Mouse (Mus musculus): ENCODE measurements around the gene Polr3e.
"Not testable (repeated sequence)": the region's sequence is repeated elsewhere in the genome, so short reads cannot be mapped to it uniquely, and the experiment has no call there.

Polr3e gene

DNA sequence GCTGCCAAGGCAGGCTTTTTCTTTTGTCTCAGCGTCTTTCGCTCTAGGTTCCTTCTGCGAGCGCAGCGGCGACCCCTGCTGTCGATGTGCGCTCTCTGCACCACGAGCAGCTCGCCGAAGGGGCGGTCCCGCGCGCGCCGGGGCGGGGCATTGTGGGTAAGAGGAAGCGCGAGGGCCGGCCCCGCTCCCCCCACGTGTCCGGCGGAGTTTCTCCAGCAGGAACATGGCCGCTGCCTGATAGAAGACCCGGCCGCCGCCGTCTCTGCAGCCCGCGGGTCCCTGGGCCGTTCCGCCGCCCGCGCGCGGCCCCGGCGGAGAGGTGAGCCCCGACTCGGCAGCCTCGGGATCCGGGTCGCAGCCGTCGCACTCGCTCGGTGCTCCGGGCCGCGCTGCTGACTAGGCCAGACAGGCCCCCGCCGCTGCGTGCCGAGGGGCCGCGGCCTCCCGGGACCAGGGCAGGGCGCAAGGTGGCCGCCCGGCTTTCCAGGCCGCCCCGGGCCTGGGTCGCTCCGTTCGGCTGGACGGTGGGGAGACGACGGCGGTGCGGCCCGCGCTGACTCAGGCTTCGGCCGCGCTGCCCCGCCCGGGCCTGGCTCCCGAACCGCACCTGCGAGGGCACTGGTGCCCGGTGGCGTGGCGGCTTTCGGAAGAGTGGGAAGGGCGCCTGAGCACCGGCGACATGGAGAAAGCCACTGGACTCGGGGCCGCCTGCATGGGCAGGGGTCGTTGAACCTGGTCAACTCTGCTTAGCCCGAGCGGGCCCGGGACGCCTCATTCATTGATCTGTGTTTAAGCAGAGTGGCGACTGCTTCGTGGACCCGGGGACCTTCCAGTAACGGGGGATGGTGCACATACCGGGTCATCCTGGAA, at the start of gene Polr3e:
Polr3e (plus strand) TSS at position 153 of the 870 bp plus-strand sequence.
- peak; percentile 100 for DNase-seq (ENCODE audit: low spot score in 2 of 2)

DNA sequence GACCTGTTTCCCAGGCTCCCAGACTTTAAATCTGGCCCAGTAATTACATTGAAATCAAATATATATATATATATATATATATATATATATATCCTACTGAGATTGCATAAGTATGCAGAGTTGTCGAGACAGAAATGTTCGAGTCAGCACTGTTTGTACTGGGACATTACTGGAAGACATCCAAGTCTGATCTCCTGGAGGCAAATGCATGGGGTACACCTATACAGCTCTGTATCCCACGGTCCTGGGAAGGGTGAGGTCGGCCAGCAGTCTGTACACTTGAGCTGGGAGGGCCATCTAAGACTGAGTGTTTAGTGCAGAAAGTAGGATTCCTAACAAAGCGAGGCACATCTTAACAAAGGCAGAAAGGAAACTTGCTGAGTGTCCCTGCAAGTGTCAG, 47.7 kb upstream of the Polr3e start:
- DNase-seq (ENCODE audit: low spot score in 2 of 2), result no peak

DNA sequence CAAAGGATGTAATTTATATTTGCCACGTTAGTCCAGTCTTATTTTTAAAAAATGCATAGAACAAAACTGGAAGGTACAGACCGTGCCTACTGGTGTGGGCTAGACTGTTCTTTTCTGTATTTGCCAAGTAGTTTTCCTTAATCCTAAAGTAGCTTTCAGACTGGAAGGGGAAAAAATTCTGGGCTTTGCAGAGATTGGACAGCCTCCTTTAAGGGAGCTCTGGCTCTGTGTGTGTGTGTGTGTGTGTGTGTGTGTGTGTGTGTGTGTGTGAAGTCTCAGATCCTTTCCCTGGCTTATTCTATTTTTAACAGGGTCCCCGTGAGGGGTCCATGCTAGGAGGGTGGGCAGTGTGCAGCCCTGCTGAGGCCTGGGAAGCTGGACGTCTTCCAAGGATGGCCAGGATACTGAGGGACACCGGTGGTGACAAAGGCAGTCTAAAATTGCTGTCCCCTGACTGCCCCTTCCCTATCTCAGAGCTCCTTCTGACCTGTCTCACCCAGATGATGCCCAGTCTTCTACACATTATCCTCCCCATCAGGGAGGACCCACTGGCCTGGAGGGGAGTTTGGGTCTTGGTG, 47.0 kb upstream of the Polr3e start:
- no peak for DNase-seq (ENCODE audit: low spot score in 2 of 2)

DNA sequence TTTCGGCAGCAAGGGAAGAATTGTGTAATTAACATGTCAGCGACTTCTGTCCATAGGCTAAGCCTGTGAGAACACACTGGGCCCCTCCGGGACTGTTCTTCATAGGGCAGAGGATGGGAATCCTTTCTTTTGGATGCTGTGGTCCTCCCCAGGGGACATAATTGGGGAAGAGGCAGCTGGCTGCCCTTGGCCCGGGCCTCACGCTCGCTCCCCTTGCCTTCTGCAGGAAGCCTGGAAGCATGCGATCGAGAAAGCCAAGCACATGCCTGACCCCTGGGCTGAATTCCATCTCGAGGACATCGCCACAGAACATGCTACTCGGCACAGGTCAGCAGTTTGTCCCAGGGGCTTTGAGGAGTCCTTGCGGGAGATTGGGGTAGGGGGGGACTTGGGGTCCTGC, 44.5 kb upstream of the Polr3e start:
- no peak for DNase-seq (ENCODE audit: low spot score in 2 of 2)

DNA sequence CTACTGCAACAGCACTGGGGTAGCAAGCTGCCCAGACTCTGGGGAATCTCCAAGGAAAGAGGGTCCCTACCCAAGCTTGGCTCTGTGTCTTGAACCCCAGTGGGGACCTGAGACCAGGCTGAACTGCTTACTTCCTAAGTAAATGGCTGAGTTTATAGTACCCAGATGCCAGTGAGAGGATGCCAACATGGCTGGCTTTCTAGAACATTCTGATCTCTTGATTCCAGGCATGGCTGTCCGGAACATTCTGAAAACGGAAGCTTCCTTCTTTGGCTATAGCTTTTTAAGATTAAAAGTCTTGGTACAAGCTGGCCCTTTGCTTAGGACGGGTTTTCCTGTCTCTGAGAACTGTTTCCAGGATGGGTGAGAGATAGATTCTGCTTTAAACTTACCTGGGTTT, 43.5 kb upstream of the Polr3e start:
- no peak for DNase-seq (ENCODE audit: low spot score in 2 of 2)

DNA sequence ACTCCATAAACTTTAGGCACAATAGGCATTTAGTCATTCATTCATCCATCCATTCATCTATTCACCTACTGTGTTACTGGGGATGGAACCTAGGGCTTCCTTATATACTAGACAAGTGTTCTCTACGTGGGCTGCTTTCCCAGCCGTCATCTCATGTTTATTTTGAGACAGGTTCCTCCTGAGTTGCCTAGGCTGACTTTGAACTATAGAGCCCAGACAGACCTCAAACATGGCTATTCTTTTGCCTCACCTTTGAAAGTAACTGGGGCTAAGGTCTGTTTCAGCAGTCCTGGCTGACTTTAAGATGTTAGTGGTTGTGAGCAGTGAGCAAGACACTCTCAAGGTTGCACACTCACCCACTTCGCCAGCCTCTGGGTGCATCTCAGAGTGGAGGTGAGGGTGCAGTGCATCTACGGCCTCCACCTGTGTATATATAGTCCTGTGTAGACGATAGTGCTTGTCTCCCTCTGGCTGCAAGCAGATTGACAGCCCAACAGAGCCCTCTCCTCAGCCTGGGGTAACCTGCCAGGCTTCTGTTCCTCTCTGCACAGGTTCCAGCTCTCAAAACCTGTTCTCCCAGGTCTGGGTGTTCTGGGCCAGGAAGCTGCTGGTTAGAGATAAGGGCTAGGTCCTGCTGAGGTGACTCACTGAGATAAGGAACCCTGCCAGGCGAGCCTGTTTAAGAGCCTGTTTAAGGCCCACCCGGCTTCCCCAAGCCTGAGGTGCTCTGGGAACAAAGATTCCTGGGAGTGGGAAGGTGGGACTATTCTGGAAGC, 42.6 kb upstream of the Polr3e start:
- DNase-seq (ENCODE audit: low spot score in 2 of 2), result no peak

DNA sequence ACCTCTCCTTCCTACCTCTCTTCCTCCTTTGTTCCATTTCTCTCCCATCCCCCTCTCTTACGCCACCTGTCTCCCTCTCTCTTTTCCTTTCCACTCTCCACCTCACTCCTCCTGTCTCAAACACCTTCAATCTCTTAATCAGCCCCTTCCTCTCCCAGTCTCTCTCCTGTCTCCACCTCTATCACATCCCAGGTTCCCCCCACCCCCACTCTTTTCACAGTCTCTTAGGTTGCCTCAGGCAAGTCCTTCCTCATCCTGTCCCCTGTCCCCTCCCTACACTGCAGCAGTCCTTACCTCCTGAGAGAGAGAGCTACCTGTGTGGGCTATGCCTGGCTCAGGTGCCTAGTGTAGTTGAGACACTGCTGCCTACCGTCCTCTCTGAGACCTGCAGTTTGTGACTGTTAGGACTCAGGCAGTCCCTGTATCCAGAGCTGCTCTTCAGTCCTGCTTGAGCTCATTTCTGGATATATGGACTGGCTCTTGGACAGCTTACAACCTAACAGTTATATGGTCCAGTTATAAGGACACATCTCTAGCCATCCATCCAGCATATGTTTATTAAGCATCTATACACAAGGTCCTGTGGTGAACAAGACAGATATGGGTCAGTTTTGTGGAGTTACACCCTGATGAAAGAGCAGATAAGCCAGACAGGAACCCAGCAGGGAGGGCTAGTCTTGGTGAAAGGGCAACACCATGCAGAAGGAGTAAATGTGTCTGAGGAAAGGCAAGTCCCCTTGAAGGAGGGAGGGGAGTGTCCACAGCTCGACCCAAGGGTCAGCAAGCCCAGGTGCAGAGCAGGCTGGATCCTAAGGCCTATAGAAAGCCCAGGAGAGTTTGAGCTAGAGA, 41.8 kb upstream of the Polr3e start:
- DNase-seq (ENCODE audit: low spot score in 2 of 2), result no peak

DNA sequence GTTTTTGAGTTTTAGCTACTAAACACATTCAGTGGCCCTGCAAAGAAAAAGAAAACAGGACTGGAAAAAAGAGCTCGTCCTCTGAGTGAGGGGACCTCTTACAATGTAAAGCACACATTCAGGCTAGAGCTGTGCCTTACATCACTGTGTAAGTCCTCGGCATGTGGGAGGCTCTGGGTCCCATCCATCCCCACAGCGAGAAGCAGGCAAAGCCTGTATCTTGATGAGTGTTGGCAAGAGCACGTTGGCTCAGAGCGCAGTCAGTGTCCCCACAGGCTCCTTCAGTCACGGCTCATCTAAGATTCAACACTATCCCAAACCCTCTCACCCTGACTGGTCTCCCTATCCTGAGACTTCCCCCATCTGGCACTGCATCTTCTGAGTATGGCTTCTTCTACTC, 39.3 kb upstream of the Polr3e start:
- DNase-seq (ENCODE audit: low spot score in 2 of 2), result no peak

DNA sequence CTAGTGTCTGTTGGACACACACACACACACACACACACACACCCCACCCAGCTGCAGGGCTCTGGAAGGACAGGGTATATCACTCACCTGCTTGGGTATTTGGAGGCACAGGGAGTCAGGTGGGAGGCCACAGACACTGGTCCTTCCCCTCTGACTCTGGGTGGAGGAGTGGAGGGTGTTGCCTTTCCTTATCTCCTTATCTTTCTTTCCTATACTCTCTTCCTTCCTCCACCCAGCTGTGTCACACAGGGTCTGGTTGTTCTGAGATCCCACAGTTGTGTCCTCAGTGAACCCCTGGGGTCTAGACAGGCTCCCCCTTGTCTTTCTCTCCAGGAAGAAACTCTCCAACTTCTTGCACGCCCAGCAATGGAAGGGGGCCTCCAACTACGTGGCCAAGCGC, 37.6 kb upstream of the Polr3e start:
- DNase-seq (ENCODE audit: low spot score in 2 of 2), result no peak

DNA sequence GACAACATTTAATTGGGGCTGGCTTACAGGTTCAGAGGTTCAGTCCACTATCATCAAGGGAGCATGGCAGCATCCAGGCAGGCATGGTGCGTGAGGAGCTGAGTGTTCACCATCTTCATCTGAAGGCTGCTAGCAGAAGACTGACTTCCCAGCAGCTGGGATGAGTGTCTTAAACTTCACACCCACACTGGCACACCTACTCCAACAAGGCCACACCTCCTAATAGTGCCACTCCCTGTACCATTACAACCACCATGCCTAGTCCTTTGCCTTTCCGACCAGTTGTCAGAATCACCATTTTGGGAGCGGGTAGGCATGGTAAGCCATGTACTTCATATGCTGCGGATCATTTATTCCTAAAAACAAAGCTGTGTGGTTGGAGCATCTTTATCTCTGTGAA, 36.8 kb upstream of the Polr3e start:
- DNase-seq (ENCODE audit: low spot score in 2 of 2), result no peak

DNA sequence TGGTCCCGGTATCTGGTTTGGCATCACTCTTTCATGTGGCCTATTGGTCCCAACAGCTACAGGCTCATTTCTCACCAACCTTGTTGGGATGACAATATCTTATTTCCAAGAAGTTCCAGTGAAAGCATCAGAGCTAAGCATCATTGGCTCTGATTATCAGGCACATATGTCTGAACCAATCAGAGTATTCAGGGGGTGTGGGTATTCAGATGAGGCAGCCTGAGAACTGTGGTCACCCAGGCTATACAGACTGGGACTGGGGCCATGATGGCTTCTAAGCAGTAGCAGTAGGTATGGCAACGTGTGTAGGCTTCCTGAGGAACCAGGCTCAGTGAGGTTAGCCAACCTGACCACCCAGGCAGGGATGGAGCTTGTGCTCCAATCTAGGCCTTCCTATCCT, 36.1 kb upstream of the Polr3e start:
- no peak for DNase-seq (ENCODE audit: low spot score in 2 of 2)

DNA sequence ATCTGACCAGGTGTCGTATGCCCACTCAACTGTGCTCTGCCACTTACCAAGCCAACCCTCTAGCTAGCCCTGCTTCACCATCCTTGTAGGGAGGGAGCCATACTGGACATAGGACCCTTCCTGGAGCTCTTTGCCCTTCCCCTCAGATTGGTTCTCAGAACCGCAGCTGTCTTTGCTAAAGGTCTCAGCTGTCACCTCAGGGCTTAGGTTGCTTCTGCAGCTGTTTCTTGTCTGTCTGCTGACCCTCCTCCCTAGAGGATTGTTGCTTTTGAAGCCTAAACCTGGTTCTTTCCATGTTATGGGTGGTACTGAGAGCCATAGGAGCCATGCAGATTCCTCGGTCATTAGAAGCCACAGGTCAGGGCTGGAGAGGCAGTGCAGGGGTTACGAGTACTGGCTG, 34.9 kb upstream of the Polr3e start:
- DNase-seq (ENCODE audit: low spot score in 2 of 2), result no peak

DNA sequence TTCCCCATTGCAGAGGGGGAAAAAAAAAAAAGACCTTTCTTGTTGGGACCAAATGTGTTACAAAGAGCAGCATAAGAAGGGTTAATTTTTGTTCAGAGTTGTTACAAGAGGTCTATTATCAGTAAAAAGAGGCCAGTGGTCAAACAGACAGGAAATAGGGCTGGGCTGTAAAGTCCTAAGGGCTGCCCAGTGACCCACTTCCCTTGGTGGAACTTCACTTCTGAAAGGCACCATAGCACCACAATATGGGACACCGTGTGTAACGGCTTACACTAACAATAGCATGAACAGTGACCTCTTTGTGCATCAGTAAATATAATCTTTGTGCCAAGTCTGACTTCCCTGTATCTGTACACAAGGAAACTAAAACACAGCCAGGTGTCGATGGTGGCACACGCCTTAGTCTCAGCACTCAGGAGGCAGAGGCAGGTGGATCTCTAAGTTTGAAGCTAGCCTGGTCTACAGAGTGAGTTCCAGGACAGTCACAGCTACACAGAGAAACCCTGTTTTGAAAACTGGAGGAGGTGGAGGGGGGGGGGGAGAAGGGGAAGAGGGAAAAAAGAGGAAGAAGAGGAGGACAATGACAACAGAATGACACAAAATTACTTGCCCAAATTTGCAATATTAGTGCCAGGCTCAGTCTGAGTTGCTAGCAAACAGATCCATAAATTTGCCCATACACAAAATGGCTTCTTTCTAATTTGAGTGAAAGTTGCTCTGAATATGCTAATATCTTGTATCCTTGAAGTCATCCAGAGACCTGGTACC, 33.8 kb upstream of the Polr3e start:
- DNase-seq (ENCODE audit: low spot score in 2 of 2), result no peak

DNA sequence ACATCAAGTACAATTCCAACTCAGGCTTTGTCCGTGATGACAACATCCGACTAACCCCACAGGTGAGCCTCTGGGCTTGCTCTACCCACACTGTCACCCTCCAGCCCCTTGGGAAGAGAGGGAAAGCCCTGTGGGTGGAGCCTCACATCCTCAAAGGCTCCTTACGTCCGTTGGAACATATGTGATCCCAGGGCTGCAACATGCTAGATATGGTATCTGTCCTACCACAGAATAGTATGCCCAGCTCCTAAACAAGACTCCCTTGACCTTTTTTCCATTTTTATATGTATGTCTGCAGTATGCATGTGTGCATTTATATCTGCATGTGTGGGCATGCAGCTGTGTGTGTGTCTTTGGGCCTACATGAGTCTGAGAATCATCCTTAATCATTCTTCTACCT, 32.8 kb upstream of the Polr3e start:
- no peak for DNase-seq (ENCODE audit: low spot score in 2 of 2)

DNA sequence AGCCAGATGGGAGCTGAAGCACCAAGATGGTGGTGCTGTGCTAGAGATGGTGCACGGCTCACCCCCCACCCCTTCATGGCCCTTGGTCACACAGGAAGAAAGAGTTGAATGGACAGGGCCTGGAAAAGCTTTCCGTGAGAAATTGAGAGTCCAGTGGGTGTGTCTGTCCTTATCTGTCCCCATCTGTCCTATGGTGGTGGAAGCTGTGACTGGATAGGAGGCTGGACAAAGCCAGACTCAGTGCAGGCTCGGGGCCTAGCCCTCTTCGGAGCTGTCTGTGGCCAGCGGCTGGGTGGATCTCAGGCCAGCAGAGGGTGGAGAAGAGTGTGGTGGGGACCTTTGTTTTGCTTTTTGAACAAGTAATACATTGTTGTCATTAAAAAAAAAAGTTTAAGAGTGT, 24.4 kb upstream of the Polr3e start:
- no peak for DNase-seq (ENCODE audit: low spot score in 2 of 2)

DNA sequence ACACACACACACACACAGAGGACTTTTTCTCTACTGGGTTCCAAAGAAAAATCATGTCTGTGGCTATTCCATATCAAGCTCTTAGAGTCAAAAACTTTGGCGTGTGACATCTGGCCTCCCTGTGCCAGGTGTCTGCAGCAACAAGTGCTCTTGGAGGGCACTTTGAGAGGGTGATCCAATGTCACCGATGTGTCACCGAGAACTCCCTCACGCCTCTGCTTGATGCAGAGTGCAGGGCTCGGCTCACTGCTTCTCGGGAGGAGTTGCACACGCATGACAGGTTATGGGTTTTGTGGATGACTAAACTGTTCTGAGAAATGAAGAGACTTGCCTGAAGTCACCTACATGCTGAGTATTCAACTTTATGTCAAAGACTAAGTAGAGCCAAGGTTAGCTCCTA, 20.5 kb upstream of the Polr3e start:
- DNase-seq (ENCODE audit: low spot score in 2 of 2), result no peak

DNA sequence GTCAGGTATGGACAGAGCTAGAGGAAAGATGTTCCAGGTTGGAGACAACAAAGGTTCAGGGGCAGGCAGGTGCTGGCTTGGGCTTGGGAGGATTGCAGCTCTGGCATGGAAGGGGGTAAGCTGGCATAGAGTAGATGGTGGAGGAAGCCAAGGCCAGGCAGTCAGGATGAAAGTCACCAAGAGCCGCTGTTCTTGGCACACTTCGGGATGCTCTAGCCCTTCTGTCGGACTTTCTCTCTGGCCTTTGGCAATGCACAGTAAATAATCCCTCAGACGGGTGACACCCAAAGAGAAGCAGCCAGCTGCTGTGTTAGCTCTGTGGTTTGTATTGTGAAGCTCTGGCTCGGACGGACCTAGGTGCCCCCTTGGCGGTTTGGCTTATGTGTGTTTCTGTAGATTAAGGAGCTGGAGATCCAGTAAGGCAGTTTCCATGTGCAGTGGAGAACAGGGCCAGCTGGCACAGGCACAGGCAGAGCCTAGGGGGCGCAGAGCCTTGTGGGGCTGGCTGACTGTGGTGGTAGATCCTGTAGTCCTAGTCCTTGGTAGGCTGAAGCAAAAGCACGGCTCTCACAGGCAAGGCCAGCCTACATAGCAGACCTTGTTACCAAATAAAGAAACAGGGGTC, 19.7 kb upstream of the Polr3e start:
- no peak for DNase-seq (ENCODE audit: low spot score in 2 of 2)

DNA sequence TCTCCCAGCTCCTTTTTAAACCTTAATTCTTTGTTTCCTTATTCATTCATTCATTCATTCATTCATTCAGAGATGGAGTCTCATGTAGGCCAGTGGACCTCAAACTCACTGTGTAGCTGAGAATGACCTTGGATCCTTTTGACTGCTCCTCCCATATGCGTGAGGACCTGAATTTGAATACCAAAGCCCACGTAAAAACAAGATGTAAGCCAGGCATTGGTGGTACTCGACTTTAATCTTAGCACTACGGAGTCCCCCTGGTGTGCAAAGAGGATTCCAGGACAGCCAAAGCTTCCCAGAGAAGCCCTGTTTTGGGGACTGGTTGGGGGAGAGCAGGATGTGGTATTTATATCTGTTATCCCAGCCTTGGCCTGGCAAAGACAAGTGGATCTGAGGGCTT, 17.4 kb upstream of the Polr3e start:
- no peak for DNase-seq (ENCODE audit: low spot score in 2 of 2)

DNA sequence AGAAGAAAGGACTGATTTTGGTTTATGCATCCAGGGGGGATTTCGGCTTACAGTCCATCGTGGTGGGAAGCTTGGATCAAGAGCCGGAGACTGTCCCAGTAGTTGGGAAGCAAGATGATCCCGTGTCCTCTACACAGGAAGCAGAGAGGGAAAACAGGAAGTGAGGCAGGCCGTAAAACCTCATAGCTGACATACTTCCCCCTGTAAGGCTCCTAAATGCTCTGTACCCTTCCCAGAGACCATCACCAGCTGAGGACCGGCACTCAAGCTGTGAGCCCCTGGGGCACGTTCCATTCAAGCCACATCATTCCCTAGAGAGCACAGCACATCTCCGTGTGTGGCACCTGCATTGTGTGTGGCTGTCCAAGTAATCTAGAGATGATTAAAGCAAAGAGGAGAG, 15.8 kb upstream of the Polr3e start:
- no peak for DNase-seq (ENCODE audit: low spot score in 2 of 2)

DNA sequence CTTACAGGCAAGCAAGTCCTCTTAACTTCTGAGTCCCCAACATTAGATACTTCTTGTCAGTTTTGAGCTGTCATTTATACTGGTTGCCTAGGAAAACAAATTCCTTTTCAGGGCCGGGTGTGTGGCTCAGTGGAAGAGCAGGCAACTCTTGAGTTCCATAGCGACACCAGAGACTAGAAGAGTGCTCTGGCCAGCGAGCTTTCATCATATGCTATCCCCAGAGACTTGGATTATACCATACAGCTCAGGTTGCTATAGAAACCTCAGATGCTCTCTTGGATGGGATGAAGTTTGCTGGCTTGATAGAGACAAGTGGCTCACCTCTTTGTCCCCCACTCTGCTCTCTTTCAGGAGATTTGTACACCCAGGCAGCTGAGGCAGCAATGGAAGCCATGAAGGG, 14.6 kb upstream of the Polr3e start:
- no peak for DNase-seq (ENCODE audit: low spot score in 2 of 2)

DNA sequence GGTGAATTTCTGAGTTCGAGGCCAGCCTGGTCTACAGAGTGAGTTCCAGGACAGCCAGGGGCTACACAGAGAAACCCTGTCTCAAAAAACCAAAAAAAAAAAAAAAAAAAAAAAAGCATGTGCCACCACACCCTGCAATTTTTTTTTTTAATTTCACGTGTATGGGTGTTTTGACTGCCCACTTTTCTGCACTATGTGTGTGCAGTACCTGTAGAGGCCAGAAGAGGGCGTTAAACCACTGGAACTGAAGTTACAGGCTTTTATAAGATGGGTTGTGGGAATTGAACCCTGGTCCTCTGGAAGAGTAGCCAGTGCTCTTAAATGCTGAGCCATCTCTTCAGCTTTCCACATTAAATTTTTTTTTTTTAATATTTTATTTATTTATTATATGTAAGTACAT, 7.4 kb upstream of the Polr3e start:
- not testable (repeated sequence) for DNase-seq (ENCODE audit: low spot score in 2 of 2)
